Mouse (Mus musculus): ENCODE measurements around the gene Acacb. TPM values are rescaled to one million over a fixed set of nuclear protein-coding genes. Genes with fewer than 3 reads are reported as not detected.
A peak's percentile ranks its signal among the peaks of the same experiment; 100 is the strongest.

Gene Acacb
- polyA plus RNA-seq, 1 experiment from 2014 or later, result 1.7 TPM

DNA sequence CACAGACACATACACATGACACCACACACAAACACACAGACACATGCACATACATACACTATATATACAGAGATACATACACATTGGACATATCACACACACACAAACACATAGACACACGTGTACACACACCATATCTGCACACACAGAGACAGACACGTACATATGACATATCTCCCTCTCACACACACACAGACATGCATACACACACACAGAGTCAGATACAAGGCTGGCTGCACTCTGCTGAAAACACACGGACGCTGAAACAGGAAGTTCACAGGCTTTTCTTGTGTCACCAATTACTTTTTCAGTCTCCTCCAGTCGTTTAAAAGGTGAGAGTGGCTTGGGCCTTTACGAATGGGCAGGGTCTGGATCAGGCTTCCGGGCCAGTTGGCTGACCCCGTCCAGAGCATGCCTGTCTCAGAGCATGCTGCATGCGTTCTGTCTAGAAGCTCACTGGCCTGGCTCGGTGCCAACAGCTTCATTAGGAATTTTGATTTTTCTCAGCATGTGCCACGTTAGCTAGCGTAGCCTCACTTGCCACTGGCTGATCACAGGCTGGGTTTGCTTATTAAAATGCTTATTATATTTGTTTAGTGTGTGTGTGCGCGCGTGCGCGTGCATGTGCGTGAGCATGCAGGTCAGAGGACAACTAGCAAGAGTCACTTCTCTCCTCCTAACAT lies 152.0 kb downstream of the Acacb start:
- H3K27ac ChIP-seq (ENCODE audit: low read depth, low read length), result no peak overlapping the region
- WGBS, result 69% methylated on average over 18 of the region's 18 CpGs
- ATAC-seq (ENCODE audit: low FRiP score), result no peak

DNA sequence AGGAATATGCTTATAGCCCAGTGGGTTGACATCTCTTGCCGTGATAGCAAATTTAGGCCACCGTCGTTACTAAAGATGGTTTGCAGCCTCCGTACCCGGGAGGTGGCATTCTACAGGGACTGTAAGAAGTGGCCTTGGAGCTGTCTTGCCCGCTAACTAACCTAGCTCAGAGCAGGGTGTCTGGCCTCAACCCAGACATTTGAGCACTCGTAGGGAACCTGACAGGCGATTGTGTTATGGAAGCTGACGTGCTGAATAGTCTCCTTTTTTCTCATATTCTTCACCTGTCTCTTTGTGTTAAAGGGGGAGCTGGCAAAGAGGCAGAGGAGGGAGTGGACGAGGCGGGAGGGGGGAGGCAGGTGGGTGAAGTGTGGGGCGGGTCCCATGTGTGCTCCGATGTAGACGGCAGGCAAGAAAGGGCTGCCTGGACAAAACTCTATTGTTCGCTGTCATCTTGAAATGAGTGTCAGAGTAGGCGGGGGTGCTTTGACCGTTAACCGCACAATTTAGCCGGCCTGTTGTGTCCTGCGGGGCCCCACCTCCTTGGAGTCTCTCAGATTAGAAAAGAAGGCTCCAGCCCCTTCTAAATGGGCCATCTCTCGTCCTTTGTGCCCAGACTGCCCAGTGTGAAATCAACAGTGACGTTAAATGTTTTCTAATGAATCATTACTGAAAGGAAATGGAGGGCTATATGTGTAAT lies 153.0 kb downstream of the Acacb start:
- H3K36me3 ChIP-seq (ENCODE audit: control insufficient read depth, insufficient read depth, low read length), result no peaks in the 10 kb centered on the region
- no peak overlapping the region for H3K9ac ChIP-seq (ENCODE audit: low read length)
- no peak overlapping the region for H3K4me2 ChIP-seq
- 30% methylated on average over 22 of the region's 22 CpGs for WGBS
- H3K4me3 ChIP-seq (ENCODE audit: low read depth, low read length), result no peak overlapping the region
- DNase-seq (ENCODE audit: low spot score, missing footprints) (peak; percentile 87), ATAC-seq (ENCODE audit: low FRiP score) (peak; percentile 90)
- peaks cover 21% of the 10 kb centered on the region for H3K27me3 ChIP-seq (ENCODE audit: control insufficient read depth, insufficient read depth, low read length)
- H3K4me1 ChIP-seq (ENCODE audit: control insufficient read depth, insufficient read depth, low read length), result peaks cover 4% of the 10 kb centered on the region; the same call in 1 of the 2 replicates
- H3K9me3 ChIP-seq (ENCODE audit: control insufficient read depth, low read length), result no peaks in the 10 kb centered on the region
- H3K27ac ChIP-seq (ENCODE audit: low read depth, low read length), result no peak overlapping the region

More for the DNA sequence above, 152.0 kb downstream of the Acacb start:
- DNase-seq (ENCODE audit: low spot score, missing footprints), result peak; percentile 92
- Histone ChIP-seq H3K9ac (ENCODE audit: low read length) (no peak overlapping the region), H3K4me1 (ENCODE audit: control insufficient read depth, insufficient read depth, low read length) (peaks cover 5% of the 10 kb centered on the region; the same call in 1 of the 2 replicates), H3K9me3 (ENCODE audit: control insufficient read depth, low read length) (no peaks in the 10 kb centered on the region), H3K4me2 (no peak overlapping the region), H3K27me3 (ENCODE audit: control insufficient read depth, insufficient read depth, low read length) (peaks cover 23% of the 10 kb centered on the region), H3K4me3 (ENCODE audit: low read depth, low read length) (no peak overlapping the region), H3K36me3 (ENCODE audit: control insufficient read depth, insufficient read depth, low read length) (no peaks in the 10 kb centered on the region)

DNA sequence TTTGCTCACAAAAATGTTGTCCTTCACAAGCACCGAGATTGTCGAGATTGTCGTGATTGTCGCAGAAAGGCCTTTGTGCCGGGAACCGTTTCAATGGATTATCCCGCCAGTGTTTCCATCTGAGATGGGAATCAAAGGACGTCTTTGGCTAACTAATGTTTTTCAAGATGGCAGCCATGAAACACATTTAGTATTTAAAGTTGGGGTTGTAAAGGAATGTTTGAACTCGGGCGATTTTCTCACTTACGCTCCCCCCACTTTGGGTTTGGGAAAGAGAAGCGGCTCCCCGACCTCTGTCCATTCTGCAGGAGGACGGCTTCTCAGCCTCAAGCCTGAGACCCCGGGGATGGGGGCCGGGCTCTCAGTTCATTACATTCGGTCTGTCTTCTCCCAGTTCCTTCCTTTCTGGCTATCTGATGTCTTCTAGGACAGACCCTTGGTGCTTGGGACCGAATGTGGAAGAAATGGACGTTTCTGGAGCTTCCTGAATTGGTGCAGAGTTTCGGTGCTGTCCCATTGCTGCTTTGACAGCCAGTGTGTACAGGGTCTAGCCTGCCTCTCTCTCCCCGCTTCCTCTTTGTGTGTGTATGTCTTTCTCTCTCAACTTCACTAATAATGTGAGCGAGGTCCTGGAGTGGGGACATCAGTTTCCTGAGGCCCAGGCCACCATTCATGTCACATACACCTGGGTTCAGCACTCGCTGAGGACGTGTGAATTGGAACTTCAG lies 153.7 kb downstream of the Acacb start:
- H3K4me3 ChIP-seq (ENCODE audit: low read depth, low read length), result no peak overlapping the region
- H3K4me1 ChIP-seq (ENCODE audit: control insufficient read depth, insufficient read depth, low read length), result peaks cover 4% of the 10 kb centered on the region; the same call in 1 of the 2 replicates
- no peak overlapping the region; the same call in 1 of the 2 replicates for H3K4me2 ChIP-seq
- H3K36me3 ChIP-seq (ENCODE audit: control insufficient read depth, insufficient read depth, low read length), result no peaks in the 10 kb centered on the region
- H3K27me3 ChIP-seq (ENCODE audit: control insufficient read depth, insufficient read depth, low read length), result peaks cover 21% of the 10 kb centered on the region
- 42% methylated on average over 24 of the region's 24 CpGs for WGBS
- no peak overlapping the region for H3K9ac ChIP-seq (ENCODE audit: low read length)
- DNase-seq (ENCODE audit: low spot score, missing footprints), result peak; percentile 91
- peak; percentile 36 for ATAC-seq (ENCODE audit: low FRiP score)
- peak overlapping the region; percentile 46 for H3K27ac ChIP-seq (ENCODE audit: low read depth, low read length)
- no peaks in the 10 kb centered on the region for H3K9me3 ChIP-seq (ENCODE audit: control insufficient read depth, low read length)

Other genes starting within 250 kb of the Acacb start
- gene Coro1c, start 237.8 kb upstream of the Acacb start, polyA plus RNA-seq (2014; fragmentation: Nextera tagmentation; extraction: Ambion mirVana), result 201 and 205 TPM in 2 replicates
- 18.8 and 20.8 TPM in 2 replicates for gene Ssh1, start 152.6 kb upstream of the Acacb start, polyA plus RNA-seq (2014; fragmentation: Nextera tagmentation; extraction: Ambion mirVana)
- not detected in 2 replicates for gene Dao, start 142.8 kb upstream of the Acacb start, polyA plus RNA-seq (2014; fragmentation: Nextera tagmentation; extraction: Ambion mirVana)
- gene Usp30, start 81.1 kb upstream of the Acacb start, polyA plus RNA-seq (2014; fragmentation: Nextera tagmentation; extraction: Ambion mirVana), result 9.8 and 11.0 TPM in 2 replicates
- 21.2 TPM in 2 replicates for gene Svop, start 55.0 kb upstream of the Acacb start, polyA plus RNA-seq (2014; fragmentation: Nextera tagmentation; extraction: Ambion mirVana)
- gene Alkbh2, start 18.3 kb upstream of the Acacb start, polyA plus RNA-seq (2014; fragmentation: Nextera tagmentation; extraction: Ambion mirVana), result 13.8 and 14.0 TPM in 2 replicates
- gene Ung, start 16.1 kb upstream of the Acacb start, polyA plus RNA-seq (2014; fragmentation: Nextera tagmentation; extraction: Ambion mirVana), result 30.0 and 35.1 TPM in 2 replicates
- gene Foxn4, start 127.3 kb downstream of the Acacb start, polyA plus RNA-seq (2014; fragmentation: Nextera tagmentation; extraction: Ambion mirVana), result 6.5 and 6.9 TPM in 2 replicates
- gene Myo1h, start 142.6 kb downstream of the Acacb start, polyA plus RNA-seq (2014; fragmentation: Nextera tagmentation; extraction: Ambion mirVana), result 0.45 and 0.66 TPM in 2 replicates
- gene Kctd10, start 234.0 kb downstream of the Acacb start, polyA plus RNA-seq (2014; fragmentation: Nextera tagmentation; extraction: Ambion mirVana), result 104 and 112 TPM in 2 replicates
- gene Ube3b, start 234.1 kb downstream of the Acacb start, polyA plus RNA-seq (2014; fragmentation: Nextera tagmentation; extraction: Ambion mirVana), result 45.5 and 49.7 TPM in 2 replicates

Data from midbrain, embryonic 11.5 days (tissue).